Mouse (Mus musculus): Measurements from ENCODE around the gene 4931422A03Rik. TPM values are rescaled to one million over a fixed set of nuclear protein-coding genes. Genes with fewer than 3 reads are reported as not detected.

Gene 4931422A03Rik
- polyA plus RNA-seq, 1 experiment from 2014 or later, result 0.80 TPM

DNA sequence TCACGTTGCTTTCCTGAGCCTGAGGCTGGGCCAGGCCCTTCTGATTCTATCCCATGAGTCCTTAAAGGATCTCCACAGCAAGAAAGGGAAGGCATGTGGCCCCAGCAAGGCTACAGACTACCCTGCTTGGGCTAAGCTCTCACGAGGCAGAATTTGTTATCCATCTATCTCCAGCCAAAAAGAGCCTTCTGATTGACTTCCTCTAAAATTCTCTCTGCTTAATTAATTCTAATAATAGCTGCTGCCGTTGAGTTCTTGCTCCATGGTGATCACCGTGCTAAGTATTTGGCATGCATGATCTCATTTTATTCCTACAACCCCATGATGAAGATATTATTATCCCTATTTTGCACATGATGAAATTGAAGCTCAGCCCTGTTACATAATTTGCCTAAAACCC lies 65.8 kb downstream of the 4931422A03Rik start:
- WGBS, result 70% methylated on average over 4 of the region's 4 CpGs
- Histone ChIP-seq H3K4me1 (replicated peaks; ENCODE audit: control insufficient read depth, insufficient read depth) (no peaks in the 10 kb centered on the region), H3K9ac (ENCODE audit: low read length) (no peak overlapping the region), H3K27me3 (ENCODE audit: control insufficient read depth, insufficient read depth, low read length) (no peaks in the 10 kb centered on the region), H3K9me3 (ENCODE audit: control insufficient read depth, low read length) (no peaks in the 10 kb centered on the region), H3K36me3 (ENCODE audit: control insufficient read depth, insufficient read depth, low read length) (no peaks in the 10 kb centered on the region), H3K27ac (replicated peaks) (no peak overlapping the region), H3K4me3 (ENCODE audit: low read depth, low read length) (no peak overlapping the region), H3K4me2 (replicated peaks; ENCODE audit: low read depth) (no peak overlapping the region)
- DNase-seq (ENCODE audit: low spot score), result no peak
- TF ChIP-seq EP300 (optimal IDR thresholded peaks at IDR 0.05) (no peak), CTCF (IDR thresholded peaks at IDR 0.05; ENCODE audit: low read depth) (no peak)
- ATAC-seq (ENCODE audit: low FRiP score, low TSS enrichment), result no peak

DNA sequence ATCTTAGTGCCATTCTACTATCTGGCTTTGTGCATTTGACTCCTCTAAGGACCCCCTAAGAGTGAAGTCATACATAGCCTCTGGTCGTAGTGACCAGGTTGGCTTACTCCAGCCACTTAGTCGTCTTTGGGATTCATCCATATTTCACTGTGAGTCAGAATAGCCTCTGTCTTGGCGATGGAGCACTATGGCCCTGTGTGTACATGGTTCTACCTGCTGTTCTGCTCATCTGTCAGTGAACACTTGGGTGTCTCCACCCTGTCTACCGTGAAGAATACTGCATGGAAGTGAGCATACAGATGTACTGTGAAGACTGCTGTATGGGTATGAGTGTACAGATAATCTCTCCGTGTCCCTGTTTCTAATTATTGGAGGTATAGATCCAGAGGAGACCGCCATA lies 68.6 kb downstream of the 4931422A03Rik start:
- TF ChIP-seq EP300 (optimal IDR thresholded peaks at IDR 0.05) (no peak), CTCF (IDR thresholded peaks at IDR 0.05; ENCODE audit: low read depth) (no peak)
- no peaks in the 10 kb centered on the region for H3K36me3 ChIP-seq (ENCODE audit: control insufficient read depth, insufficient read depth, low read length)
- H3K27me3 ChIP-seq (ENCODE audit: control insufficient read depth, insufficient read depth, low read length), result no peaks in the 10 kb centered on the region
- 89% methylated on average over 6 of the region's 6 CpGs for WGBS
- DNase-seq (ENCODE audit: low spot score) (no peak), ATAC-seq (ENCODE audit: low FRiP score, low TSS enrichment) (no peak)
- no peaks in the 10 kb centered on the region for H3K4me1 ChIP-seq (replicated peaks; ENCODE audit: control insufficient read depth, insufficient read depth)
- H3K9me3 ChIP-seq (ENCODE audit: control insufficient read depth, low read length), result no peaks in the 10 kb centered on the region
- no peak overlapping the region for H3K27ac ChIP-seq (replicated peaks)
- H3K9ac ChIP-seq (ENCODE audit: low read length), result no peak overlapping the region
- H3K4me3 ChIP-seq (ENCODE audit: low read depth, low read length), result no peak overlapping the region
- no peak overlapping the region for H3K4me2 ChIP-seq (replicated peaks; ENCODE audit: low read depth)

- Histone ChIP-seq H3K9me3 (ENCODE audit: control insufficient read depth, low read length) (no peaks in the 10 kb centered on the region), H3K4me1 (replicated peaks; ENCODE audit: control insufficient read depth, insufficient read depth) (no peaks in the 10 kb centered on the region), H3K4me2 (replicated peaks; ENCODE audit: low read depth) (no peak overlapping the region), H3K27me3 (ENCODE audit: control insufficient read depth, insufficient read depth, low read length) (no peaks in the 10 kb centered on the region), H3K27ac (replicated peaks) (no peak overlapping the region), H3K4me3 (ENCODE audit: low read depth, low read length) (no peak overlapping the region), H3K9ac (ENCODE audit: low read length) (no peak overlapping the region), H3K36me3 (ENCODE audit: control insufficient read depth, insufficient read depth, low read length) (no peaks in the 10 kb centered on the region)
- ATAC-seq (ENCODE audit: low FRiP score, low TSS enrichment), result no peak
- WGBS, result 83% methylated on average over 5 of the region's 5 CpGs
- no peak for TF ChIP-seq EP300 (optimal IDR thresholded peaks at IDR 0.05)
- TF ChIP-seq CTCF (IDR thresholded peaks at IDR 0.05; ENCODE audit: low read depth), result no peak
- DNase-seq (ENCODE audit: low spot score), result no peak
Observed at GRCm38 (mm10) chr2:103959066-103959465, 69.1 kb downstream of the 4931422A03Rik start.

GRCm38 (mm10) chr2:103958634-103959033 lies 69.5 kb downstream of the 4931422A03Rik start:
- Histone ChIP-seq H3K27me3 (ENCODE audit: control insufficient read depth, insufficient read depth, low read length) (no peaks in the 10 kb centered on the region), H3K9me3 (ENCODE audit: control insufficient read depth, low read length) (no peaks in the 10 kb centered on the region), H3K4me2 (replicated peaks; ENCODE audit: low read depth) (no peak overlapping the region), H3K4me3 (ENCODE audit: low read depth, low read length) (no peak overlapping the region), H3K4me1 (replicated peaks; ENCODE audit: control insufficient read depth, insufficient read depth) (no peaks in the 10 kb centered on the region), H3K27ac (replicated peaks) (no peak overlapping the region), H3K9ac (ENCODE audit: low read length) (no peak overlapping the region), H3K36me3 (ENCODE audit: control insufficient read depth, insufficient read depth, low read length) (no peaks in the 10 kb centered on the region)
- WGBS, result 65% methylated on average over 3 of the region's 3 CpGs
- DNase-seq (ENCODE audit: low spot score) (no peak), ATAC-seq (ENCODE audit: low FRiP score, low TSS enrichment) (no peak)
- no peak for TF ChIP-seq CTCF (IDR thresholded peaks at IDR 0.05; ENCODE audit: low read depth)
- TF ChIP-seq EP300 (optimal IDR thresholded peaks at IDR 0.05), result no peak

- TF ChIP-seq EP300 (optimal IDR thresholded peaks at IDR 0.05), result no peak
- no peak for TF ChIP-seq CTCF (IDR thresholded peaks at IDR 0.05; ENCODE audit: low read depth)
- Histone ChIP-seq H3K9ac (ENCODE audit: low read length) (no peak within 1 kb of the TSS), H3K27ac (replicated peaks) (no peak within 1 kb of the TSS), H3K4me2 (replicated peaks; ENCODE audit: low read depth) (no peak within 1 kb of the TSS), H3K36me3 (ENCODE audit: control insufficient read depth, insufficient read depth, low read length) (no peaks in the 10 kb centered on the region), H3K27me3 (ENCODE audit: control insufficient read depth, insufficient read depth, low read length) (no peaks in the 10 kb centered on the region), H3K4me1 (replicated peaks; ENCODE audit: control insufficient read depth, insufficient read depth) (no peaks in the 10 kb centered on the region), H3K4me3 (ENCODE audit: low read depth, low read length) (no peak within 1 kb of the TSS), H3K9me3 (ENCODE audit: control insufficient read depth, low read length) (no peaks in the 10 kb centered on the region)
- 55% methylated on average over 10 of the region's 10 CpGs for whole genome bisulfite sequencing
- no peak for ATAC-seq (ENCODE audit: low FRiP score, low TSS enrichment)
- DNase-seq (ENCODE audit: low spot score), result no peak
Observed at GRCm38 (mm10) chr2:103957649-103958546, 70.3 kb downstream of the 4931422A03Rik start, which contains the start of gene Lmo2. Lmo2 (plus strand) TSS chr2:103957986.

DNA sequence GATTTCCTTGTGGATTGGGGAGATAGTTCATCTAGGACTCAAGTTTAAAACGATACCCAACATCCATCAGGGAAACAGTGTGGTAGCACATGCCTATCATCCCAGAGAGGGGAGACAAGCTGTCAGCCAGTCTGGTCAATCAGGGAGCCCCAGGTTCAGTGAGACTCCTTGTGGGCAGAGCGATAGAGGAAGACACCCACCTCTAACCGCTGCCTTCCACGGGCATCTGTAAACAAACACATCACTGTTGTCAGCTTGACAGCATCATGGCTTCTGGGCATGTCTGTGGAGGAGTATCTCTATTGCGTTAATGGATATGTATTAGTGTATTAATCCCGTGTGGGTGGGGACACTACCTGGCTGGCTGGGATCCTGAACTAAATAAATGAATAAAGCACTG lies 71.3 kb downstream of the 4931422A03Rik start:
- DNase-seq (ENCODE audit: low spot score) (no peak), ATAC-seq (ENCODE audit: low FRiP score, low TSS enrichment) (no peak)
- TF ChIP-seq CTCF (IDR thresholded peaks at IDR 0.05; ENCODE audit: low read depth) (no peak), EP300 (optimal IDR thresholded peaks at IDR 0.05) (no peak)
- Histone ChIP-seq H3K9me3 (ENCODE audit: control insufficient read depth, low read length) (no peaks in the 10 kb centered on the region), H3K27me3 (ENCODE audit: control insufficient read depth, insufficient read depth, low read length) (no peaks in the 10 kb centered on the region), H3K4me2 (replicated peaks; ENCODE audit: low read depth) (no peak overlapping the region), H3K4me3 (ENCODE audit: low read depth, low read length) (no peak overlapping the region), H3K9ac (ENCODE audit: low read length) (no peak overlapping the region), H3K4me1 (replicated peaks; ENCODE audit: control insufficient read depth, insufficient read depth) (no peaks in the 10 kb centered on the region), H3K27ac (replicated peaks) (no peak overlapping the region), H3K36me3 (ENCODE audit: control insufficient read depth, insufficient read depth, low read length) (no peaks in the 10 kb centered on the region)
- WGBS, result 71% methylated on average over 6 of the region's 6 CpGs
